Mouse (Mus musculus) myocyte (in vitro differentiated cells): ENCODE data around the gene Slc35f3.

ENCODE experiments used
- CEBPB ChIP-seq: IDR thresholded peaks from 2 replicates; pipeline ENCODE4 v1.6.1; 2011; ENCODE audit warnings: mild to moderate bottlenecking, moderate library complexity; ENCODE audit not compliant: poor library complexity, insufficient read depth, severe bottlenecking
- MAX ChIP-seq: IDR thresholded peaks from one replicate; pipeline ENCODE4 v1.6.1; 2011; ENCODE audit warnings: low read depth, mild to moderate bottlenecking, control low read depth
- MYOD1 ChIP-seq, 3 experiments: IDR thresholded peaks; one replicate each; pipeline ENCODE4 v1.6.1; 2011; ENCODE audit warnings: control low read depth in 2 of 3, low read depth in 2 of 3, mild to moderate bottlenecking in 2 of 3, moderate library complexity in 1 of 3; ENCODE audit not compliant: insufficient read length in 2 of 3, control insufficient read depth in 1 of 3
- MYOG ChIP-seq, 3 experiments: IDR thresholded peaks; one replicate each; pipeline ENCODE4 v1.6.1; 2011; ENCODE audit warnings: control low read depth in 2 of 3, low read depth in 2 of 3, mild to moderate bottlenecking in 2 of 3; ENCODE audit not compliant: insufficient read length in 2 of 3, control insufficient read depth in 1 of 3, insufficient read depth in 1 of 3
- POLR2A ChIP-seq: IDR thresholded peaks from one replicate; pipeline ENCODE4 v1.6.1; 2011; ENCODE audit warnings: low read depth, mild to moderate bottlenecking, control low read depth, moderate library complexity; ENCODE audit not compliant: insufficient read length
- POLR2AphosphoS2 ChIP-seq: IDR thresholded peaks from one replicate; pipeline ENCODE4 v1.6.1; 2011; ENCODE audit warnings: low read depth, control low read depth; ENCODE audit not compliant: insufficient read length
- TCF12 ChIP-seq: IDR thresholded peaks from one replicate; pipeline ENCODE4 v1.6.1; 2011; ENCODE audit warnings: mild to moderate bottlenecking, control low read depth; ENCODE audit not compliant: poor library complexity, insufficient read depth, severe bottlenecking
- TCF3 ChIP-seq: IDR thresholded peaks from one replicate; pipeline ENCODE4 v1.6.1; 2011; ENCODE audit warnings: low read depth, control low read depth; ENCODE audit not compliant: insufficient read length
- USF1 ChIP-seq: IDR thresholded peaks from one replicate; pipeline ENCODE4 v1.6.1; 2011; ENCODE audit warnings: low read depth, mild to moderate bottlenecking, control low read depth, moderate library complexity

GRCm38 (mm10) chr8:126398349-126398748 is 100.0 kb downstream of the Slc35f3 start:
- TF ChIP-seq POLR2A (no peak), MAX (no peak), MYOG (IDR thresholded peaks at IDR 0.05; ENCODE audit: control insufficient read depth in 1 of 3, insufficient read depth in 1 of 3, insufficient read length in 2 of 3, low read depth in 2 of 3) (no peak), POLR2AphosphoS2 (no peak), CEBPB (no peak), USF1 (no peak), TCF3 (no peak), TCF12 (no peak), MYOD1 (IDR thresholded peaks at IDR 0.05; ENCODE audit: control insufficient read depth in 1 of 3, insufficient read length in 2 of 3, low read depth in 2 of 3) (no peak)
